Mouse (Mus musculus) embryo, embryonic 10.5 days (tissue): ENCODE data around the gene Mboat2.

Source experiments
- DNase-seq: peaks from one replicate; pipeline ENCODE4 v3.0.0-alpha.2; 2015; ENCODE audit warnings: low spot score

The Mboat2 gene

GRCm38 (mm10) chr12:25012555-25013540, 182.2 kb downstream of the Mboat2 start:
- no peak for DNase-seq
